Mouse (Mus musculus) kidney, postnatal 36 days (tissue): ENCODE results near the gene Pnma1.
A peak's percentile ranks its signal among the peaks of the same experiment; 100 is the strongest.

Source experiments
- DNase-seq, 2 experiments: peaks; one replicate each; pipeline ENCODE4 v3.0.0; 2021 to 2022; ENCODE audit warnings: mixed read lengths in 2 of 2

The Pnma1 gene

DNA sequence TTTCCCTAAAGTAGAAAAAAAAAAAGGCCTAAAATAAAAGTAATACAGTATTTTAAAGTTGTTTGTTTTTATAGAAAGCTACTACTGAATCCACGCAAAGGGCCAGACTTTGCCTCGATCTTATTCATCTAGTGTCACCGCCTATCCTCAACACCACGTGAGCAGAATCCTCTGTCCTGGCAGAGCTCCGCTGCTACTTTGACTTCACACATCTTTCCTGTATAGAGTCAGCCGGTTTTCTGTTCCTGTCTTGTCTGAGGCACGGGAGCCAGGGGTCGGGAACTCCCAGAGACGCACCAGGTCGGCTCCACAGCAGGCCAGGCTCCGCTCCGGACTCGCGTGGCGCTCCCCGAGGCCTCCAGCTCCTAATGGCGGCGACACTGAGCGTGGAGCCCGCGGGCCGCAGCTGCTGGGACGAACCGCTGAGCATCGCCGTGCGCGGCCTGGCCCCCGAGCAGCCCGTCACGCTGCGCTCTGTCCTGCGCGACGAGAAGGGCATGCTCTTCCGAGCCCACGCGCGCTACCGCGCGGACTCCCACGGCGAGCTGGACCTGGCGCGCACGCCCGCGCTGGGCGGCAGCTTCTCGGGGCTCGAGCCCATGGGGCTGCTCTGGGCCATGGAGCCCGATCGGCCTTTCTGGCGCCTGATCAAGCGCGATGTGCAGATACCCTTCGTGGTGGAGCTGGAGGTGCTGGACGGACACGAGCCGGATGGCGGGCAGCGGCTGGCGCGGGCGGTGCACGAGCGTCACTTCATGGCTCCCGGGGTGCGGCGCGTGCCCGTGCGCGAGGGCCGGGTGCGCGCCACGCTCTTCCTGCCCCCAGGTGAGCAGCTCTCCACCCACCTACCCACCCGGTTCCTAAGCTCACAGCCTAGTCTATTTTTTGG lies 47.4 kb downstream of the Pnma1 start, which contains the start of gene Acot6:
Gene Acot6, plus strand, starts transcription at position 51 of the 889 bp plus-strand sequence.
- peak; percentile 53 to 65 for DNase-seq

DNA sequence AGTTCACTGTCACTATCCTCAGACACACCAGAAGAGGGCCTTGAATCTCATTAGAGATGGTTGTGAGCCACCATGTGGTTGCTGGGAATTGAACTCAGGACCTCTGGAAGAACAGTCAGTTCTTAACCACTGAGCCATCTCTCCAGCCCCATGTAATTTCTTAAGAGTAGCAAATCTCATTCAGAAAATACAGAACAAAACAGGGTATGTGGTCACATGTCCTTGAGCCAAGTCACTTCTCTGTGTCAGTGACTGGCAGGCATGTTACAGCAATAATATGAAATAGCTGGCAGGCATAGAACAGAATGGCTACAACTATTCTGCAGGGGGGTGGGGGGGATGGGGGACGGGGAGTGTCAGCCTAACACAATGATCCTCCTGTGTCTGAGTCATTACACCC lies 48.2 kb downstream of the Pnma1 start:
- DNase-seq: no peak

DNA sequence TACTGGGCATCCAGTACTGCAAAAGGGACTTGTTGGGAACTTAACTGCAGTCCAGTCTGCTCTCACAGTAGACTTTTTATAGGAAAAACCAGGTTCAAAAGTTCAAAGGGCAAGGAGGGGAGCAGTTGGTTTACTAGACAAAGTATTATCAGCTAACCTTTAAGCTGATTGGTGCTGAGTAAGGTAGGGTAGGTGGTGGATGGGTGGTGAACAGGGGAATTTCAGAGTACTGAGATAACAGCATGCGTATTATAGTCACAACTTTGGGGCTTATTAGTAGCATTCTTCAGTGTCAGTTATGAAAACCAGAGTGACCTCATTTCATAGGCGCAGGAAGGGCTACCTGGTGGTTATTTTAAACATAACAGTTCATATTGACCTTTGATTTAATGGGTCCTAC lies 48.7 kb downstream of the Pnma1 start:
- no peak for DNase-seq
